Mouse (Mus musculus): ENCODE measurements around the gene Zfp664.

- TF ChIP-seq CTCF (IDR thresholded peaks at IDR 0.05; ENCODE audit: low read depth, low read length) (no peak), POLR2A (IDR thresholded peaks at IDR 0.05; ENCODE audit: borderline replicate concordance, low read depth, low read length) (no peak)
These were observed 16.8 kb downstream of the Zfp664 start for GRCm38 (mm10) chr5:124879251-124879650.

Measured in bone marrow macrophage, adult 2 months (primary cell).